Mouse (Mus musculus) monocyte, adult 59 days (primary cell): ENCODE results near the gene Topbp1. TPM values are rescaled to one million over a fixed set of nuclear protein-coding genes. Genes with fewer than 3 reads are reported as not detected.

Experiments
- total RNA-seq, 2 experiments: library from RNA; stranded (reverse); gene quantifications; one replicate each; pipeline ENCODE4 v1.2.4; 2023

Gene Topbp1
- total RNA-seq = 10 to 100 TPM; 32.3 to 32.8 TPM

GRCm38 (mm10) chr9:103304927-103305326 is at the start of gene Topbp1, which contains the start of gene 1300017J02Rik:
Gene Topbp1 (plus strand): TSS chr9:103305215.
Gene 1300017J02Rik (minus strand): TSS chr9:103305082.

GRCm38 (mm10) chr9:103365290-103366247 is 60.6 kb downstream of the Topbp1 start, which contains the start of gene Cdv3:
Gene Cdv3 (minus strand): TSS chr9:103365840.

Other genes starting within 250 kb of the Topbp1 start
- gene Rab6b, start 193.4 kb upstream of the Topbp1 start, total RNA-seq = 1 to 10 TPM in 1 of 2 experiments, under 1 TPM in 1; 0.79 to 1.3 TPM
- gene Srprb, start 103.1 kb upstream of the Topbp1 start, total RNA-seq = 10 to 100 TPM; 15.0 to 17.3 TPM
- gene Gm20425, start 74.9 kb upstream of the Topbp1 start, total RNA-seq = 1 to 10 TPM in 1 of 2 experiments, not detected in 1; 9.0 TPM
- gene Trf, start 74.8 kb upstream of the Topbp1 start, total RNA-seq = 100 to 1,000 TPM; 657 to 970 TPM
- not detected for gene 1300017J02Rik, start 133 bp upstream of the Topbp1 start, total RNA-seq
- 10 to 100 TPM; 98.0 to 98.6 TPM for gene Cdv3, start 60.6 kb downstream of the Topbp1 start, total RNA-seq
- gene Bfsp2, start 175.2 kb downstream of the Topbp1 start, total RNA-seq = not detected